Mouse (Mus musculus) intestine, postnatal 0 days (tissue): ENCODE results near the gene Mecr. TPM values are rescaled to one million over a fixed set of nuclear protein-coding genes. Genes with fewer than 3 reads are reported as not detected.

Experiments
- ATAC-seq: fragments of 200-750 bp; cut with Nextera tagmentation; 2 replicates; pipeline ENCODE4 v1.8.0; 2017; ENCODE audit warnings: mild to moderate bottlenecking, moderate TSS enrichment, moderate library complexity
- H3K27ac ChIP-seq: fragments of 300-500 bp; sonication (generic); 2 replicates; pipeline ENCODE4 v1.5.1; 2014; ENCODE audit warnings: mild to moderate bottlenecking, low read depth, low read length, moderate library complexity
- H3K27me3 ChIP-seq: fragments of 300-500 bp; sonication (generic); replicated peaks from 2 replicates; pipeline ENCODE4 v1.6.1; 2014; ENCODE audit warnings: low read length, mixed read lengths; ENCODE audit not compliant: control insufficient read depth, insufficient read depth
- H3K36me3 ChIP-seq: fragments of 300-500 bp; sonication (generic); 2 replicates; pipeline ENCODE4 v1.6.1; 2014; ENCODE audit warnings: mild to moderate bottlenecking, moderate library complexity; ENCODE audit not compliant: control insufficient read depth, insufficient read depth
- H3K4me1 ChIP-seq: fragments of 300-500 bp; sonication (generic); replicated peaks from 2 replicates; pipeline ENCODE4 v1.6.1; 2014; ENCODE audit warnings: antibody characterized with exemption, low read length, mixed read lengths; ENCODE audit not compliant: control insufficient read depth, insufficient read depth
- H3K4me2 ChIP-seq: fragments of 300-500 bp; sonication (generic); replicated peaks from 2 replicates; pipeline ENCODE4 v1.6.1; 2014; ENCODE audit warnings: low read depth, mild to moderate bottlenecking, moderate library complexity
- H3K4me3 ChIP-seq: fragments of 300-500 bp; sonication (generic); 2 replicates; pipeline ENCODE4 v1.5.1; 2014; ENCODE audit warnings: low read depth, low read length
- H3K9ac ChIP-seq: fragments of 300-500 bp; sonication (generic); 2 replicates; pipeline ENCODE4 v1.6.1; 2014; ENCODE audit warnings: mild to moderate bottlenecking, low read depth, low read length
- H3K9me3 ChIP-seq: fragments of 300-500 bp; sonication (generic); 2 replicates; pipeline ENCODE4 v1.6.1; 2016; ENCODE audit warnings: mixed run types; ENCODE audit not compliant: control insufficient read depth
- CTCF ChIP-seq: sonication (generic); IDR thresholded peaks from 2 replicates; pipeline ENCODE4 v1.5.1; 2016; ENCODE audit warnings: low read depth, mild to moderate bottlenecking, control low read depth, antibody characterized with exemption, moderate library complexity
- WGBS: fragments of 180-500 bp; shearing (Covaris S2); extraction: QIAGEN DNeasy Blood & Tissue Kit; methylation state at CpG from one replicate; pipeline ENCODE4 v1.1.7; 2014; 5-methylcytosine and 5-hydroxymethylcytosine counted together
- polyA plus RNA-seq: library from polyadenylated mRNA; unstranded; fragments of >200 nt; fragmentation: Nextera tagmentation; extraction: Ambion mirVana; gene quantifications from 2 replicates; pipeline ENCODE4 v1.2.1, GENCODE M21; 2015

Mecr gene
- polyA plus RNA-seq, 1 experiment from 2014 or later, result 27.3 TPM

DNA sequence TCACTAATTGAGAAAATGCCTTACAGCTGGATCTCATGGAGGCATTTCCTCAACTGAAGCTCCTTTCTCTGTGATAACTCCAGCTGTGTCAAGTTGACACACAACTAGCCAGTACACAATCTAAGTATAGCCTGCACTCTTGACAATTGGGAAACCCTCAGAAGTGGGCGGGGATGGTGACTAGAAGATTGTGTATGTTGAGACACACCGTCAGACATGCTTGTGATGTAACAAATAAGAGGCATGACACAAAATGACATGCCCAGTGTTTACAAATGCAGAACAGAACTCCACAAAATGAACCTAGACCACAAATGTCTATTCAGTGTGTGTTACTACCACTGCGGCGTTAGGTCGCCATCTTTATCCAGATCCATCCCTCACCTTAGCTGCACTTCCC lies 53.8 kb downstream of the Mecr start:
- 89% methylated on average over 5 of the region's 5 CpGs for WGBS
- H3K27me3 ChIP-seq, result no peaks in the 10 kb centered on the region
- 0 out of 2 replicates have a peak, but pooled peaks have one; percentile 13 for ATAC-seq
- peak overlapping the region; percentile 73 for H3K27ac ChIP-seq
- no peaks in the 10 kb centered on the region for H3K9me3 ChIP-seq
- no peak for TF ChIP-seq CTCF
- no peak overlapping the region for H3K4me3 ChIP-seq
- no peaks in the 10 kb centered on the region for H3K4me1 ChIP-seq
- H3K4me2 ChIP-seq, result no peak overlapping the region
- H3K9ac ChIP-seq, result no peak overlapping the region
- peaks cover 80% of the 10 kb centered on the region for H3K36me3 ChIP-seq

DNA sequence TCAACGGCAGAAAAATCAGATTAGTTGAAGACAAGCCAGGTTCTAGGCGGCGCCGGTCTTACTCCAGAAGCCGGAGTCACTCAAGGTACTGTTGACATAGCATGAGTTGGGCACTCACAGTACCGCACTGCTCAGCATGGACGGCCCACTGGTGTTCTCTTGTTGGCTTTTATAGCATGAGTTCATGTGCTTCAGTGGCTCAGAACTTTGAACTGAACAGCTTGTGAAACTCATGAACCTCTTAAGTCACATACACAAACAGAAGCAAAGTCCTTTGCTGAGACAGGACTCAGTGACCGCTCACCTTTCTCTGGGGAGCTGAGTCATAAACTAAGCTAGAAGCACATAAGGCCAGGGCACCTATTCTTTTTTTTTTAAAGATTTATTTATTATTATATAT lies 54.5 kb downstream of the Mecr start:
- Histone ChIP-seq H3K27ac (peak overlapping the region; percentile 73), H3K9ac (no peak overlapping the region), H3K4me2 (no peak overlapping the region), H3K27me3 (no peaks in the 10 kb centered on the region), H3K36me3 (peaks cover 78% of the 10 kb centered on the region), H3K9me3 (no peaks in the 10 kb centered on the region), H3K4me3 (no peak overlapping the region), H3K4me1 (no peaks in the 10 kb centered on the region)
- 55% methylated on average over 8 of the region's 8 CpGs for WGBS
- ATAC-seq, result peak; percentile 97
- TF ChIP-seq CTCF, result no peak

DNA sequence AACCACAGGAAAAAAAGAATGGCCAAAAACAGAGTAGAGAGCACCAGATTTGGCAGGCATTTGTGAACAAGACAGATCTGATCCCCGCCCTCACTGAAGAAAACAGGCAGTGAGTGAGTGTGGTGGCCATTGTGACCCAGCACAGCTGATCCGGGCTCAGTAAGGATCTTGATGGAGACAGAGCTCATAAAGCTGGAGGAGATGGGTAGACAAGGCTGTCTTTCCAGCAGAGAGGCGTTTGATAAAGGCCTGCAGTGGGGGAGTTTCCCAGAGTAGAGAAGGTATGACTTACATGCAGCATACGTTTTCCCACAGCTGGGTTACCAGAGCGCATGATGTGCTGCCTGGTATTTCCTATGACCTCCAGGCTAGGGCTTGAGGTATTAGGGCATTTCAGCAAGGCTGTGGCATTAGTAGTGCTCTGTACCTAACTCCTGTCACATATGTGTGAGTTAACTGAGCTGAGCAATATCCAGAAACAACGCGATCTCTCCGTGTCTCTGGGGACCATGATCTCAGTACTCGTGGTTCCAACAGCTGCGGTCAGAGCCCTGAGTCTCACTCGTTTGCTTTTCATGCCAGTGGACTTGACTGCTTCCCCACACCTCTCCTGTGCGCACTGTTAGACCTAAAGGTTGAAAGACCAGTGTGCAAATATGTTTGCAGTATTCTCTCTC lies 55.4 kb downstream of the Mecr start:
- Histone ChIP-seq H3K9ac (no peak overlapping the region), H3K4me2 (no peak overlapping the region), H3K36me3 (peaks cover 70% of the 10 kb centered on the region), H3K4me1 (no peaks in the 10 kb centered on the region), H3K27ac (peak overlapping the region; percentile 41), H3K27me3 (no peaks in the 10 kb centered on the region), H3K4me3 (no peak overlapping the region), H3K9me3 (no peaks in the 10 kb centered on the region)
- 88% methylated on average over 12 of the region's 12 CpGs for WGBS
- no peak for ATAC-seq
- TF ChIP-seq CTCF, result no peak

DNA sequence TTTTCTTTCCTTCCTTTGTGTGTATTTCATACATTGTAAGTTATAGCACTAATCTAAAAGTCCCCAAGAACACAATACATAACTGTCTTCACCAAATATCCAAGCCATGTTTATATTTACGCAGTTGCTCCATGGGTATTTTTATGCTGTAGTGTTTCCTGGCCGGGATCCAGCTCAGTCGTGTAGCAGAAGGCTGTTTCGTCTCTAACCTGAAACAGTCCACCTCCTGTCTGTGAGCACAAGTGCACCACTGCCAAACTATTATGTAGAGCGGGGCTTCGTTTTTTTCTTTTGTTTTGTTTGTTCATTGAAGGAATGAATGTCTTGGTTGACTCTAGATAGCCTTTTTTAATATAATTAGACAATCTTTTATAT lies 55.9 kb downstream of the Mecr start:
- no peaks in the 10 kb centered on the region for H3K27me3 ChIP-seq
- H3K4me2 ChIP-seq, result no peak overlapping the region
- 70% methylated on average over 6 of the region's 6 CpGs for WGBS
- no peak for ATAC-seq
- peaks cover 65% of the 10 kb centered on the region for H3K36me3 ChIP-seq
- H3K27ac ChIP-seq, result no peak overlapping the region
- H3K4me3 ChIP-seq, result no peak overlapping the region
- H3K4me1 ChIP-seq, result no peaks in the 10 kb centered on the region
- TF ChIP-seq CTCF, result no peak
- H3K9ac ChIP-seq, result no peak overlapping the region
- no peaks in the 10 kb centered on the region for H3K9me3 ChIP-seq

DNA sequence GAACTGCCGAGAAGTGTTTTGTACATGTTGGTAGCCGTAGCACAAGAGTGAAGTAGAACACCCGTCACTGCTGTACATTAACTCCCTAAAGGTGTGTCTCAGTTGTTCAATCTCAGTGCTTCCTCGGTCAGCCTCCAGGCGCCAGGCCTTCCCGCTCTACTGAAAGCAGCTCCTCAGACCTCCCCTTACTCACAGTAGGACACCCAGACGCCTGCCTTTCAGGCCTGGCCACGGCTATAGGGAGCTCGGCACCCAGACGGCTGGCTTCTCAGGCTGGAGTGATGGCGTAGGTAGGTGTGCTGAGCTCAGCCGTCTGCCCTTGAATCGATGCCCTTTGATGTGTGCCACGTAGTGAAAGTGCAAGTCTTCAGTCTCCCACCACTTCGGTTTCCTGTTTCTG lies 57.8 kb downstream of the Mecr start:
- Histone ChIP-seq H3K9me3 (no peaks in the 10 kb centered on the region), H3K36me3 (peaks cover 54% of the 10 kb centered on the region), H3K4me1 (no peaks in the 10 kb centered on the region), H3K4me2 (no peak overlapping the region), H3K9ac (no peak overlapping the region), H3K27me3 (no peaks in the 10 kb centered on the region), H3K27ac (no peak overlapping the region), H3K4me3 (no peak overlapping the region)
- no peak for ATAC-seq
- 90% methylated on average over 15 of the region's 15 CpGs for WGBS
- no peak for TF ChIP-seq CTCF

DNA sequence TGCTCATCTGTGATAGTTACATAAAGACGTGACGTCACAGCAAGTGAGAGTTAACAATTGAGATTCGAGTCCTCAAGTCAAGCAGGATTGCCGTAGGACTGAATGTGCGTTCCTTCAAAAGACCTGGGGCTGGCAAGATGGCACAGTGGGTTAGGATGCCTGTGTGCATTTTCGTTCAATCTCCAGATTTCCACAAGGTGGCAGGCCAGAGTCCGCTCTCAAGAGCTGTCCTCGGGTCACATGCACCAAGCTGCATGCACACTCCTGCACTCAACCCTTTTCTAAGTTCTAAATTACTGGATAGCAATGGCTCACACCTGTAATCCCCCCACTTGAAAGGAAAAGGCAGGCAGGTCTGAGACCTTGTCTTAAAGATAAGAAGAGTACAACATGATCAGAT lies 61.2 kb downstream of the Mecr start:
- TF ChIP-seq CTCF, result peak; percentile 82
- Histone ChIP-seq H3K27me3 (no peaks in the 10 kb centered on the region), H3K9me3 (no peaks in the 10 kb centered on the region), H3K36me3 (peaks cover 30% of the 10 kb centered on the region), H3K9ac (no peak overlapping the region), H3K4me3 (no peak overlapping the region), H3K4me2 (no peak overlapping the region), H3K27ac (no peak overlapping the region), H3K4me1 (no peaks in the 10 kb centered on the region)
- peak; percentile 34; the same call in 1 of the 2 replicates for ATAC-seq
- WGBS, result 50% methylated on average over 8 of the region's 8 CpGs
